Mouse (Mus musculus): ENCODE data around the gene Hipk3.

GRCm38 (mm10) chr2:104489851-104490250 is 4.4 kb downstream of the Hipk3 start:
- TF ChIP-seq CTCF (IDR thresholded peaks at IDR 0.05; ENCODE audit: low read depth) = no peak
- no peak for TF ChIP-seq EP300 (IDR thresholded peaks at IDR 0.05; ENCODE audit: low read depth)

All from heart, postnatal 0 days (tissue).